Mouse (Mus musculus): ENCODE results near the gene Dnajb14. TPM values are rescaled to one million over a fixed set of nuclear protein-coding genes. Genes with fewer than 3 reads are reported as not detected.
"Not testable (repeated sequence)": the region's sequence is repeated elsewhere in the genome, so short reads cannot be mapped to it uniquely, and the experiment has no call there.

The Dnajb14 gene
- polyA plus RNA-seq, 1 experiment from 2014 or later: 5.6 TPM

- no peak for DNase-seq (ENCODE audit: low spot score)
Observed at GRCm38 (mm10) chr3:137917694-137918171, 50.3 kb downstream of the Dnajb14 start.

DNA sequence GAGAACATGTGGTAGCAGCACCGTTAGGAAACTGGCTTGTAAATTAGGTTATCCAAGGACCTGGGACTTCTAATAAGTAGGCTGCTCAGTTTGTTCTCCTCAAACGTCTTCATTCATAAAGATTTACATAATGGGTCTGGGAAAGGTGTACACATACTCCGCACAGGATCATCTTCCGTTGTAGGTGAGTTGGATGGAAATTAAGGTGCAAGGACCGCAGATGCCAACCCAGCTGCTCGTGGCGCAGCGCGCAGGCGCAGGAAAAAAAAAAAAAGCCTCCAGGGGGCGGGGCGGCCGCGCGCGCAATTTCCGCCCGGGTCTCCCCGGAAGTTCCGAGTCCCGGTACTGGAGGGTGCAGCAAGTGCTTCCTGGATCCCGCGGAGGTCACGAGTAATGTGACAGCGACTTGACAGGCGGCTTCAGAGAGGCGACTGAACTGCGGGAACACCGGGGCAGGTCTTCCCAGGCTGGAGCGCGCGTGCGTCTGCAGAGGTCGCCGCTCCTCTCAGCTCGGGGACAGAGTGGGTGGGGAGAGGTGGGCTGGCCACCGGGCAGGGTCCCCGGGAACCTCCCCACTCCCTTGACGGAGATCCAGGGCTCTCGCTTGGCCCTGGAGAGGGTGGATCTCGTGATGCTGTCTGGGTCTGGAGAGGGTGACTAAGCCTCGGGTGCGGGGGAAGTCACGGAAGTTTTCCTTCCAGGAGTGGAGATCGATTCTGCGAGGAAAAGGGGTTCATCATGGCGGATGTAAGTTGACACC lies 50.9 kb downstream of the Dnajb14 start, which contains the start of gene Lamtor3:
Lamtor3 (plus strand) TSS at position 335 of the 760 bp plus-strand sequence.
- peak; percentile 90 for DNase-seq (ENCODE audit: low spot score)

DNA sequence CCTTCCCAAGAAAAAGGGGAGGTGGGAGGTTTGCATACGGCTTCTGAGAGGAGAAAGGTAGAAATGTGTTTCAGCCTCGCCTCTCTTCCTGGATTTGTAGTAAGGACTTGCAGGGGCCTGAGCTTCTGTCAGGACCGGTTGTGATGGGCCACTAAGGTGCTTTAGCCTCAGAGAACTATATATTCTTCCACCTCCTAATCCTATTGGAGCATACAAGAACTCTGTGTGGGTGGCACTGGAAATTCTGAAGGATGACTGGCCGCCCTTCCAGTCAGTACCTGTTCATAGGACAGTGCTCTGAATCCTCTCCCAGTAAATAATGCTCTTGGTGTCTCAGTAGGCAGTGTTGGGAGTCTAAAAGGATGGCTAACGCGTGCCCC lies 51.4 kb downstream of the Dnajb14 start:
- no peak for DNase-seq (ENCODE audit: low spot score)

- DNase-seq (ENCODE audit: low spot score): no peak
Observed at GRCm38 (mm10) chr3:137919398-137919797, 51.9 kb downstream of the Dnajb14 start.

GRCm38 (mm10) chr3:137920594-137920993 lies 53.1 kb downstream of the Dnajb14 start:
- DNase-seq (ENCODE audit: low spot score): no peak

- no peak for DNase-seq (ENCODE audit: low spot score)
Observed at GRCm38 (mm10) chr3:137927010-137927409, 59.5 kb downstream of the Dnajb14 start.

- DNase-seq (ENCODE audit: low spot score): no peak
Observed at GRCm38 (mm10) chr3:137929940-137930339, 62.5 kb downstream of the Dnajb14 start.

- peak; percentile 31 for DNase-seq (ENCODE audit: low spot score)
Observed at GRCm38 (mm10) chr3:137932748-137933147, 65.3 kb downstream of the Dnajb14 start.

DNA sequence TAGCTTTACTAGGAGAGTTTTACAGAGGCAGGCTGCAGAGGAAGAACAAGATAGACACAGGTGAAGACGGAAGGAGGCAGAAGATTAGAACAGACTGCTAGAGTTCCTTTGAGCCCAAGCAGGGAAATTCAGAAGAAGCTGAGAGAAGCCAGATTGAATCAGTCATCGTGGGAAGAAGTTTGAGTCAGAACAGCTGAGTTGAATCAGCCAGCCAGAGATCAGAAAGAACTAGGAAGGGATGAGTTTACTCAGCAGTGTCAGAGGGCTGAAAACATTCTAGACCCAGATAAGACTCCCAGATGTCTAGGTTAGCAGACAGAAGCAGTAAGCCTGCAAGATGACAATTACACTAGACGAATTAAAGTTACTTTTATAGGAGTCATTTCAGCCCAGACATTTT lies 66.5 kb downstream of the Dnajb14 start:
- no peak for DNase-seq (ENCODE audit: low spot score)

- DNase-seq (ENCODE audit: low spot score): no peak
Observed at GRCm38 (mm10) chr3:137935570-137936525, 68.4 kb downstream of the Dnajb14 start.

GRCm38 (mm10) chr3:137936541-137936940 lies 69.1 kb downstream of the Dnajb14 start:
- no peak for DNase-seq (ENCODE audit: low spot score)

GRCm38 (mm10) chr3:137938608-137939007 lies 71.1 kb downstream of the Dnajb14 start:
- no peak for DNase-seq (ENCODE audit: low spot score)

GRCm38 (mm10) chr3:137940757-137941156 lies 73.3 kb downstream of the Dnajb14 start:
- DNase-seq (ENCODE audit: low spot score): no peak

GRCm38 (mm10) chr3:137941555-137941954 lies 74.1 kb downstream of the Dnajb14 start:
- no peak for DNase-seq (ENCODE audit: low spot score)

GRCm38 (mm10) chr3:137942098-137942622 lies 74.7 kb downstream of the Dnajb14 start:
- no peak for DNase-seq (ENCODE audit: low spot score)

DNA sequence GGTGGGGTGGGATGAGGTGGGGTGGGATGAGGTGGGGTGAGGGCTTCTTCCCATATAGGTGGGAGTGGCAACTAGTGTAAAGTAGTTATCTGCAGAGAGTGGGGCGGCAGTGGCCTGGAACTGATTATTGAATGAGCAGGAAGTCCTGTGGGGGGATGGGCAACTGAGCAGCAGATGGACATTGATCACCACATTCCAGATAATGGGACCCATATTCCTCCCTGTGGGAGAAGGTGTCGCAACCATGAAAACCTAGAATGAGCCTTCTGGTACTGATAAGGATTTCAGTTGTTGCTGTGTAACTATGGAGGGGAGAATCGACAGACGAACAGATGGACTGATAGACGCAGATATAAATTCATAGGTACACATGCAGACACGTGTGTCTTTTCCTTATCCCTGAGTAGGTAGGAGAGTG lies 76.3 kb downstream of the Dnajb14 start:
- no peak for DNase-seq (ENCODE audit: low spot score)

- no peak for DNase-seq (ENCODE audit: low spot score)
Observed at GRCm38 (mm10) chr3:137946827-137947226, 79.4 kb downstream of the Dnajb14 start.

- no peak for DNase-seq (ENCODE audit: low spot score)
Observed at GRCm38 (mm10) chr3:137947525-137947924, 80.0 kb downstream of the Dnajb14 start.

- no peak for DNase-seq (ENCODE audit: low spot score)
Observed at GRCm38 (mm10) chr3:137950191-137950885, 82.9 kb downstream of the Dnajb14 start.

- DNase-seq (ENCODE audit: low spot score): not testable (repeated sequence)
Observed at GRCm38 (mm10) chr3:137951302-137951701, 83.8 kb downstream of the Dnajb14 start.

- no peak for DNase-seq (ENCODE audit: low spot score)
Observed at GRCm38 (mm10) chr3:137951819-137952218, 84.3 kb downstream of the Dnajb14 start.

All from thymus, postnatal 0 days (tissue).